Mouse (Mus musculus): Measurements from ENCODE around the gene Pid1. TPM values are rescaled to one million over a fixed set of nuclear protein-coding genes. Genes with fewer than 3 reads are reported as not detected.

Pid1 gene
- polyA plus RNA-seq, 1 experiment from 2014 or later = 10.9 TPM

DNA sequence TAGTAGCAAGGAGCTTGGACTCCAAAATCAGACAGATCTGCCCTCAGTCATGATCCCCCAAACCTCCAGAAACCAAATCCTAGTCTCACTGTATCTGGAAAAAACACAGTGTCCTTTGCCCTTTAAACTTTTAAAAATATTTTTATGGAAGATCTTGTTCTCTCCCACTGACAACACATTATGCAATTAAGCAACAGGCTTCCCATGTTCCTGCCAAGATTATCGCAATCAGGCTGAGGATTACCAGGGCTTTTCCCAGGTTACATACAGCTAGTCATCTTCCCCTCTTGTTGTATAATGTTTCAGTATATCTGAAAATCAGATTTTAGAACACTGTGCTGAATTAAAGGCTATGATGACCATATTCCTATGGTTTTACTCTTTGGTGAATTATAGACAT, 64.3 kb downstream of the Pid1 start:
- ATAC-seq (ENCODE audit: borderline replicate concordance, extremely low read depth, low FRiP score, low TSS enrichment) = no peak
- no peaks in the 10 kb centered on the region for H3K9me3 ChIP-seq
- H3K36me3 ChIP-seq = no peaks in the 10 kb centered on the region
- H3K4me2 ChIP-seq = no peak overlapping the region
- H3K27ac ChIP-seq = no peak overlapping the region
- H3K27me3 ChIP-seq = no peaks in the 10 kb centered on the region
- no peaks in the 10 kb centered on the region for H3K4me1 ChIP-seq
- no peak overlapping the region for H3K9ac ChIP-seq
- no peak overlapping the region for H3K4me3 ChIP-seq
- WGBS = 75% methylated on average over 1 of the region's 1 CpGs

DNA sequence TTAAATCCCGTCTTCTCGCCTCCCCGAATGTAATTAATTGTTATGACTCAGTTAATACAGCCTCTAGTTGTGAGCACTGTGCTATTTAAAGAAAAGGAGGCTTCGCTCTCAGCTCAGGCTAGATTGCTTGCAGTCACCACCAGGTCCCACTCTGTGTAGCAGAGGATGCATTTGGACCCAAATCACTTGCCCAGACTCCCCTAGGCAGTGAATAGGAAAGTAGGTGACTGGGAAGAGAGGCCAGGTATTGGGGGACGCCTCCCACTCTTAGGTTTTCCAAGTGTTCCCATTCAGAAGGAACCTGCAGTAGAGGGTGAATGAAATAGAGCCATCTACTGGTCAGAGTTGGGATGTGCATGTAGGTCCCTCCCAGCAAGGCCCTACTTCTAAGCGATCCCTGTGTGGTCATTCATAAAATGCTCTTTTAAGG, 77.3 kb downstream of the Pid1 start:
- H3K9ac ChIP-seq = no peak overlapping the region

DNA sequence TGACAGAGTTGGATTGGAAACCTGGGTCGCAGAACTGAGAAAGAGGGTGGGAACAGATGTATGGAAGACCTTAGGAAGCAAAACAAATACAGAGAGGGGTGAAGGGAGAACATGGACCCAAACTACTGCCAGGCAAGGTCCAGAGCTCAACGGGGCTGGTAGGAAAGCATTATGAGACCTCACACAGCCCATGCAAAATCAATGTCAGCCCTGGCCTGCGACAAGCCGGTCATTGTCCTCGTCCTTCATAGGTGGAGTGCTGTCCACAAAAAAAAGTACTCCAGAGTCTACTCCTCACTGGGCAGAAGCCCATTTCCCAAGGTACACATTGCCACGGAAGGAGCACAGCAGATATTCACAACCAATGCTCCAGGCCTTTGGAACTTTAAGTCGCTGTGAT, 78.4 kb downstream of the Pid1 start:
- Histone ChIP-seq H3K27me3 (peaks cover 21% of the 10 kb centered on the region), H3K4me3 (no peak overlapping the region), H3K4me1 (peaks cover 4% of the 10 kb centered on the region; the same call in 1 of the 2 replicates), H3K9me3 (no peaks in the 10 kb centered on the region), H3K27ac (no peak overlapping the region), H3K4me2 (no peak overlapping the region), H3K36me3 (no peaks in the 10 kb centered on the region), H3K9ac (no peak overlapping the region)
- WGBS = 69% methylated on average over 7 of the region's 7 CpGs
- ATAC-seq (ENCODE audit: borderline replicate concordance, extremely low read depth, low FRiP score, low TSS enrichment) = no peak

More for the DNA sequence above, 77.3 kb downstream of the Pid1 start:
- Histone ChIP-seq H3K4me3 (no peak overlapping the region), H3K4me1 (peaks cover 4% of the 10 kb centered on the region; the same call in 1 of the 2 replicates), H3K27me3 (peaks cover 21% of the 10 kb centered on the region), H3K27ac (no peak overlapping the region), H3K36me3 (no peaks in the 10 kb centered on the region), H3K4me2 (no peak overlapping the region), H3K9me3 (no peaks in the 10 kb centered on the region)
- ATAC-seq (ENCODE audit: borderline replicate concordance, extremely low read depth, low FRiP score, low TSS enrichment) = peak; percentile 41; the same call in 1 of the 2 replicates
- 33% methylated on average over 6 of the region's 6 CpGs for WGBS

DNA sequence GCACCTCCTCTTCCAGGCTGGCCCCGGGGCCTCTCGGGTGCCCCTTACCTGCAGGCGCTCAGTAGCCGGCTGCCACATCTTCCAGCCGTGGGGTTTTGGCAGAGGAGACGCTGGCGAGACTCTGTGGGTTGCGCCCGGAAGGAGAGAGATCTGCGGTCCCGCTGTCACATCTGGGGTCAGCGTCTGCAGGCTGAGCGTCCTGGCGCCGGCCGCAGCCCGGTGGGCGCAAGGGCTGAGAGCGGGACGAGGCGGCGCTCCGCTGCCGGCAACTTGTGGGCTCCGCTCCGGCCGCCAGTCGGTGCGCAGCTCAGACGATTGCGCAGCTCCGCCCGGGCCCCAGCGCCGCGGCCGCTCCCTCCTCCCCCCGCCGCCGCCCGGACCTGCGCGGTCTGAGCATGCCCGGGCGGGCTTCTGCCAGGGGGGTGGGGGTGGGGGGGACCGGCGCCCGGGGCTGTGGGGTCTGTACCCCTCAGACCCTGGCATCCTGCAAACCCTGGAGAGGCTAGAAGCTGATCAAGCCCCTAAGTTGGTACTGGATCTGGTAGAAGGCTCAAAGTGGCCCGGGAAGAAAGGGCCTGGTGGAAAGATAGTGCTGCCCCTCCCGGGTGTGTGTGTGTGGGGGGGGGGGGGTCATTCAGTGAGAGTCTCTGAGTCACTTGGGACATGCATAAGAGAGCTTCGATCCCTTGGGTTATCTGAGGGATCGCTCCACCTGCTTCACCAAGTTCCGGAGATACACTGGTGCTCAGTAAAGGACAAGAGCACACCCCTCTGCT, 79.5 kb downstream of the Pid1 start:
- peak; percentile 79 for ATAC-seq (ENCODE audit: borderline replicate concordance, extremely low read depth, low FRiP score, low TSS enrichment)
- no peaks in the 10 kb centered on the region for H3K36me3 ChIP-seq
- peak overlapping the region; percentile 48 for H3K9ac ChIP-seq
- H3K9me3 ChIP-seq = no peaks in the 10 kb centered on the region
- H3K27me3 ChIP-seq = peaks cover 21% of the 10 kb centered on the region
- H3K4me1 ChIP-seq = peaks cover 4% of the 10 kb centered on the region; the same call in 1 of the 2 replicates
- WGBS = 3% methylated on average over 46 of the region's 53 CpGs
- H3K27ac ChIP-seq = no peak overlapping the region
- H3K4me2 ChIP-seq = peak overlapping the region; percentile 93
- peak overlapping the region; percentile 58 for H3K4me3 ChIP-seq

DNA sequence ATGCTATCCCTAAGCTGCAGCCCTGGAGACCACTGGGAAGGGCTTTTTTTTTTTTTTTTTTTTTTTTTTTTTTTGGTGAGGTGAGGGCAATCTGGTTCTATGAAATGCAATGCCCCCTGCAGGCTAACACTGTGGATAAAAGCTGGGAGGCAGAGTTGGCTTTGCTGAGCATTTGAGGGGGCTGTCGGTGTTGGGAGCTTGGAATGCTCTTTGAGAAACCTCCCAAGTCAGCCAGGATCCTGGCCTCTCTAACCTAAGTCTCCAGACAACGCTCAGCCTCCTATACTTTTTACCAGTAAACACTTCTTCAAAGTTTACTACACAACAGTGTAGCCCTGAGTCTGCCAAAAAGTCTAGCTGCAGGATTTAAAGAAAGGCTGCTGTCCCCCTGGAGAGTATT, 80.9 kb downstream of the Pid1 start:
- Histone ChIP-seq H3K36me3 (no peaks in the 10 kb centered on the region), H3K27ac (no peak overlapping the region), H3K4me2 (peak overlapping the region; percentile 93; the same call in 1 of the 2 replicates), H3K9ac (no peak overlapping the region), H3K27me3 (peaks cover 21% of the 10 kb centered on the region), H3K4me1 (peaks cover 4% of the 10 kb centered on the region; the same call in 1 of the 2 replicates), H3K4me3 (peak overlapping the region; percentile 58), H3K9me3 (no peaks in the 10 kb centered on the region)
- 6% methylated on average over 2 of the region's 2 CpGs for WGBS
- ATAC-seq (ENCODE audit: borderline replicate concordance, extremely low read depth, low FRiP score, low TSS enrichment) = no peak

DNA sequence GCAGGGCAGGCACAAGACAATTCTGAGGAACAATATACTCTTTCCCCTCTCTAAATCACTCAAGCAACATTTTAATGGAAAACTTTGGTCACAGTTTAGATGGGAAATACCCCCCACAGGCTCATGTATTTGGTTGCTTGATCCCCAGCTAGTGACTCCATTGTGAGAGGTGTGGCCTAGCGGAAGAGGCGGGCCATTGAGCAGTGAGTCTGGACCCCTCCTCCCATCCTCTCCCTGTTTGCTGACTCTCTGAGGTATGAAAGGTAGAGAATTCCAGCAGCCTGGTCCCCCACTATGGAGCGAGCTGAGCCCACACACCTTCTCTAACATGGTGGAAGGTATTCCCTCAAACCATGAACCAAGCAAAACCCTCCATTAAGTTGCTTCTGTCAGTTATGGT, 83.8 kb downstream of the Pid1 start:
- Histone ChIP-seq H3K36me3 (no peaks in the 10 kb centered on the region), H3K9me3 (no peaks in the 10 kb centered on the region), H3K27ac (no peak overlapping the region), H3K4me2 (no peak overlapping the region), H3K4me3 (no peak overlapping the region), H3K27me3 (peaks cover 15% of the 10 kb centered on the region), H3K4me1 (peaks cover 4% of the 10 kb centered on the region; the same call in 1 of the 2 replicates), H3K9ac (no peak overlapping the region)
- ATAC-seq (ENCODE audit: borderline replicate concordance, extremely low read depth, low FRiP score, low TSS enrichment) = no peak
- WGBS = 77% methylated on average over 3 of the region's 3 CpGs

DNA sequence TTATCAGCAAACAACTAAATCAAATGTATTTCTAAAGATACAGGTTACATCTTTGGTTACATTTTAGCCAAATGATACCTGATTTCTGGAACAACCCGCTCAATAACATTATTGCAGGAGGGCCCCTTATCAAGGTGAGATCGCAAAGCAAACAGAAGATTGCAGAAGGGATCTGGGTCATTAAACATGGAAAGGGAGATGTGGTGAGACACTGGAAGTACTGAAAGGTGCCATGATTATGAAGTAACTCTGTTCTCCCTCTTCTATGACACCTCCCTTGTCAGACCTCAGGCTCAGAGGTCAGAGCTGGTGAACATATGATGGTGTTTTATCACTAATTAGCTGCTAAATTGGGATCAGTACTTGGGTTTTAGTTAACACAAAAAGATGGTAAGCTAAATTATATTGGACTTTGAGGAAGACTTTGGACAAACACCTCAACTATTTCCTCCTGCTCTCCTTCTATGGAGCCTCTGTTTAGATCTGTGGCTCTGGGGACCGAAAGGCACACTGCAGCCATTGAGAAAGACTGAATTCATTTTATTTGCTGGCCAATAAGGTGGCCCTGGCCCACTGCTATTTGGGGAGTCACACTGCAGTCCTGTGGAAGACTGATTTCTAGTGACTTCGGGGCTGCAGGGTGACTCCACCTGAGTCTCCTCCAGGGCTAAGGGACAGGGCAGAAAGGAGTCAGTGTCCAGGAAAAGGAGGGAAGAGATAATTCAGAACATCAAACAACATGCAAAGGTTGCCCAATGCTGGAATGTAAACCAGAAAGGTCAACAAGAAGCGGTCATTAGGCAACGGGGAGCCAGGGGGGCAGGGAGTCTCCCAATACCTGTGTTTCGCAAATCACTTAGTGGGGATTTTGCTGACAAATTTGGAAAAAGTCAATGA, 85.4 kb downstream of the Pid1 start:
- H3K9me3 ChIP-seq = no peaks in the 10 kb centered on the region
- no peak overlapping the region for H3K4me2 ChIP-seq
- H3K4me3 ChIP-seq = no peak overlapping the region
- no peak overlapping the region for H3K9ac ChIP-seq
- H3K36me3 ChIP-seq = no peaks in the 10 kb centered on the region
- WGBS = 59% methylated on average over 7 of the region's 7 CpGs
- no peak for ATAC-seq (ENCODE audit: borderline replicate concordance, extremely low read depth, low FRiP score, low TSS enrichment)
- H3K27ac ChIP-seq = no peak overlapping the region
- peaks cover 2% of the 10 kb centered on the region for H3K27me3 ChIP-seq
- no peaks in the 10 kb centered on the region; the same call in 1 of the 2 replicates for H3K4me1 ChIP-seq

DNA sequence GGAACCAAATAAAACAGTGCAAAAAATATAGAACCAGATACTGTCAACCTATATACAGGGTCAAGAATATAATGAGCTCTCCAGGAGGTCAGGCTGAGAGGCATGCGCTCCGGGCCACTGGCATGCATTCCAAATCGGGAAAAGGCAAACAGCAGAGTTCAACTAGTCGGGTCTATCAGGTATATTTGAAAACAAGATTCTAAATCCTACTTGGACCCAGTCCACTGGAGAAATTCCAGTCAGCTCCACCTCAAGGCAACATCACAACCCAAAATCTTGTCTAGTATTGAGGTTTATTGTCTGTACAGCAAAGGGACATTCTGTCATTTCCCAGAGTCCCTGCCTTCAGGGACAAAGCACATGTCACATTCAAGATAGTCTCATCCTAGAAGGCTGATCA, 91.0 kb downstream of the Pid1 start:
- no peak overlapping the region for H3K4me3 ChIP-seq
- 59% methylated on average over 4 of the region's 4 CpGs for WGBS
- no peak for ATAC-seq (ENCODE audit: borderline replicate concordance, extremely low read depth, low FRiP score, low TSS enrichment)

DNA sequence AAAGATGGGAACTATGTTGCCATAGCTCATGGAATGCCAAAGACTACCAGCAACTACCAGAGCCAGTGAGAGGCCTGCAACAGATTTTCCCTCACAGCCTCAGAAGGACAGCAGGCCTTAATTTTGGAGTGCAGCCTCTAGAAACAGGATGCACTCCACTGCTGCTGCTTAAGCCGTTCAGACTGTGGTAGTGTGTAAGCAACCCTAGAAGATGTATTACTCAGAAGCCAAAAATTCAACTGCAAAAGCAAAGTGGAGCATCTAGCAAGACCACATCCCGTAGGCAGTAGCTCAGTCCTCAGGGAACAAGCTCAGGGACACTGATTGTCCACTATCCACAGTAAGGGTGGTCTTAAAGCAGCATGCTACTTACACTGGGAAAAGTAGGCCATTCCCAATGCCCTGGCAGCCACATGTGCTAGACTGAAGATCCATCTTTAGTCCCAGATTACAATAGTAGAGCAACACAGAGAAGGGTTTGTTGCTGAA, 92.2 kb downstream of the Pid1 start:
- Histone ChIP-seq H3K27me3 (no peaks in the 10 kb centered on the region), H3K27ac (no peak overlapping the region), H3K4me3 (no peak overlapping the region), H3K4me2 (no peak overlapping the region), H3K9me3 (no peaks in the 10 kb centered on the region), H3K4me1 (no peaks in the 10 kb centered on the region), H3K36me3 (no peaks in the 10 kb centered on the region), H3K9ac (no peak overlapping the region)
- no peak for ATAC-seq (ENCODE audit: borderline replicate concordance, extremely low read depth, low FRiP score, low TSS enrichment)
- WGBS = 77% methylated on average over 2 of the region's 2 CpGs

More for the DNA sequence above, 91.0 kb downstream of the Pid1 start:
- Histone ChIP-seq H3K27ac (no peak overlapping the region), H3K4me1 (no peaks in the 10 kb centered on the region), H3K36me3 (no peaks in the 10 kb centered on the region), H3K4me2 (no peak overlapping the region), H3K9me3 (no peaks in the 10 kb centered on the region), H3K27me3 (no peaks in the 10 kb centered on the region), H3K9ac (no peak overlapping the region)

DNA sequence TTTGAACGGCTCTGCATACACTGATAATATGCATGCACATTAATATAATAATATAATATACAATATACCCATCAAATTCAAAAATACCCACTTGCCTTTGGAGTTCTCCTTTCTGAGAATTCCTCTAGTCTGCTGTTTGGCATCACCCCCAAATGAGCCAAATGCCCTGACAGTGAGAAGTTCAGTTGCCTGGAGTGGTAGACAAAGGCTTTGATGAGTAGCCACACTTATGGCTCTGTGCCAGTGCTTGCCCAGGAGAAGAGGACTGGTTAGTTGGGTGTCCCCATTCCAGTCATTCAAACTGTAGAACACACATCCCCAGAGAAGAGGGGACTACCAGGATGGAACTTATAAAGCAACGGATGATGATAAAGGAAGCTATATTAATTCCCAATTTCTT, 106.3 kb downstream of the Pid1 start:
- Histone ChIP-seq H3K4me2 (no peak overlapping the region), H3K9me3 (no peaks in the 10 kb centered on the region), H3K36me3 (no peaks in the 10 kb centered on the region), H3K27ac (no peak overlapping the region), H3K4me3 (no peak overlapping the region), H3K9ac (no peak overlapping the region), H3K4me1 (no peaks in the 10 kb centered on the region), H3K27me3 (no peaks in the 10 kb centered on the region)
- no peak for ATAC-seq (ENCODE audit: borderline replicate concordance, extremely low read depth, low FRiP score, low TSS enrichment)
- 82% methylated on average over 2 of the region's 2 CpGs for WGBS

DNA sequence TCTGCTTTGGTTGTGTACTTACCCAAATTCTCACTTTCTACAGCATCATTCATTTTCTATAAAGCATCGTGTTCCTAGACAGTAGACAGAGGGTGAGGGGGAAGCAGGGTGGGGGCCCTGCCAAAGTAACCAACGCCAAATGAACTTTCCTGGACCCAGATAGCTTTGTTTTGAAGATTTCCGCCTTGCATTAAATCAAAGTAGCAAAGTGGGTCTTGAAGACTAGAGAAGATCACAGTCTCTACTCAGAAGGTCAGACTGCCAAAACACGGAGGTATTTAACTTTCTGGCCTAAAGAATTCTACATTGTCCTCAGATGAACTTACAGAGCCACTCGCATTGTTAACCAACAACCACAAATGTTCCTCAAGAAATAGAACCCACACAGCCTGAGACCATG, 109.6 kb downstream of the Pid1 start:
- no peaks in the 10 kb centered on the region for H3K4me1 ChIP-seq
- no peak overlapping the region for H3K4me3 ChIP-seq
- 61% methylated on average over 5 of the region's 5 CpGs for WGBS
- H3K9ac ChIP-seq = no peak overlapping the region
- ATAC-seq (ENCODE audit: borderline replicate concordance, extremely low read depth, low FRiP score, low TSS enrichment) = no peak
- no peak overlapping the region for H3K27ac ChIP-seq
- H3K27me3 ChIP-seq = no peaks in the 10 kb centered on the region
- H3K36me3 ChIP-seq = no peaks in the 10 kb centered on the region
- H3K9me3 ChIP-seq = no peaks in the 10 kb centered on the region
- H3K4me2 ChIP-seq = no peak overlapping the region

DNA sequence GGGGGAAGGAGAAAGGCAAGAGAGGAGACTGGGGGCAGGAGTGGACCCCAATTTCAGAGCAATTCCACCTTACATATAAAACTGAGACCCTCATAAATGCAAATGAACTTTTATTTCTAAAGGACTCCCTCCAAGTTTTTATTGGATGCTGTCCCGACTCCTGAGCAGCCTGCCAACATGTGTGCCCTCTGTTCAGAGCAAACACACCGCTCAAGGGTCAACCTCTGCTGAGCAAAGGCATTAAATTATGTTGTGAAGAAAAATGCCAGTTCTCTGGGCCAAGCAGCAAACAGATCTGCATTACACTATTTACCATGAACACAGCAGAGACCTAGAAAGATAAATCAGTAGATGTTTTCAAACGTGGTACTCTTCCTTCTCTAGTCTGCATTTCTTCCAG, 110.1 kb downstream of the Pid1 start:
- WGBS = 29% methylated on average over 3 of the region's 3 CpGs
- no peaks in the 10 kb centered on the region for H3K9me3 ChIP-seq
- no peak overlapping the region for H3K27ac ChIP-seq
- H3K4me3 ChIP-seq = no peak overlapping the region
- no peak overlapping the region for H3K4me2 ChIP-seq
- no peak for ATAC-seq (ENCODE audit: borderline replicate concordance, extremely low read depth, low FRiP score, low TSS enrichment)
- H3K27me3 ChIP-seq = no peaks in the 10 kb centered on the region
- no peak overlapping the region for H3K9ac ChIP-seq
- no peaks in the 10 kb centered on the region for H3K36me3 ChIP-seq
- H3K4me1 ChIP-seq = no peaks in the 10 kb centered on the region
